Mouse (Mus musculus) liver, postnatal 0 days (tissue): ENCODE results near the gene Gm45140. TPM values are rescaled to one million over a fixed set of nuclear protein-coding genes. Genes with fewer than 3 reads are reported as not detected.

ENCODE experiments used
- ATAC-seq: fragments of 200-750 bp; cut with Nextera tagmentation; 2 replicates; pipeline ENCODE4 v1.8.0; 2017; ENCODE audit warnings: mild to moderate bottlenecking, moderate library complexity
- DNase-seq: peaks from one replicate; pipeline ENCODE4 v3.0.0-alpha.2; 2016
- H3K27ac ChIP-seq: fragments of 300-500 bp; sonication (generic); 2 replicates; pipeline ENCODE4 v1.5.1; 2014; ENCODE audit warnings: antibody characterized with exemption, moderate library complexity, mild to moderate bottlenecking, low read depth
- H3K27me3 ChIP-seq: fragments of 300-500 bp; sonication (generic); 2 replicates; pipeline ENCODE4 v1.6.1; 2014; ENCODE audit warnings: low read length, control low read depth, mixed read lengths; ENCODE audit not compliant: insufficient read depth
- H3K36me3 ChIP-seq: fragments of 300-500 bp; sonication (generic); replicated peaks from 2 replicates; pipeline ENCODE4 v1.6.1; 2014; ENCODE audit warnings: mild to moderate bottlenecking, control low read depth, low read length, moderate library complexity, mixed read lengths; ENCODE audit not compliant: insufficient read depth
- H3K4me1 ChIP-seq: fragments of 300-500 bp; sonication (generic); 2 replicates; pipeline ENCODE4 v1.6.1; 2014; ENCODE audit warnings: antibody characterized with exemption, mild to moderate bottlenecking, control low read depth; ENCODE audit not compliant: insufficient read depth
- H3K4me2 ChIP-seq: fragments of 300-500 bp; sonication (generic); 2 replicates; pipeline ENCODE4 v1.6.1; 2014; ENCODE audit warnings: low read depth, mild to moderate bottlenecking, low read length, moderate library complexity, mixed read lengths
- H3K4me3 ChIP-seq: fragments of 300-500 bp; sonication (generic); 2 replicates; pipeline ENCODE4 v1.5.1; 2014; ENCODE audit warnings: low read depth, low read length
- H3K9ac ChIP-seq: fragments of 300-500 bp; sonication (generic); replicated peaks from 2 replicates; pipeline ENCODE4 v1.6.1; 2014; ENCODE audit warnings: mild to moderate bottlenecking, moderate library complexity
- H3K9me3 ChIP-seq: fragments of 300-500 bp; sonication (generic); 2 replicates; pipeline ENCODE4 v1.6.1; 2016; ENCODE audit warnings: mild to moderate bottlenecking, control low read depth, low read length, mixed read lengths
- CTCF ChIP-seq: sonication (generic); IDR thresholded peaks from 2 replicates; pipeline ENCODE4 v1.5.1; 2016; ENCODE audit warnings: antibody characterized with exemption, low read depth
- EP300 ChIP-seq: IDR thresholded peaks from 2 replicates; pipeline ENCODE4 v1.6.1; 2016; ENCODE audit warnings: antibody characterized with exemption, low read depth, mild to moderate bottlenecking
- WGBS: fragments of 180-500 bp; shearing (Covaris S2); extraction: QIAGEN DNeasy Blood & Tissue Kit; methylation state at CpG from one replicate; pipeline ENCODE4 v1.1.7; 2014; ENCODE audit not compliant: insufficient replicate concordance; 5-methylcytosine and 5-hydroxymethylcytosine counted together
- polyA plus RNA-seq: library from polyadenylated mRNA; unstranded; fragments of >200 nt; fragmentation: Nextera tagmentation; extraction: Ambion mirVana; gene quantifications from 2 replicates; pipeline ENCODE4 v1.2.1, GENCODE M21; 2015

The Gm45140 gene
- polyA plus RNA-seq, 1 experiment from 2014 or later = 2.8 TPM

- DNase-seq = no peak
- no peak overlapping the region for H3K4me3 ChIP-seq
- peaks cover 13% of the 10 kb centered on the region for H3K4me1 ChIP-seq
- H3K4me2 ChIP-seq = no peak overlapping the region
- H3K27ac ChIP-seq = peak overlapping the region; percentile 82
- no peaks in the 10 kb centered on the region for H3K27me3 ChIP-seq
- 38% methylated on average over 3 of the region's 3 CpGs for WGBS
- H3K9me3 ChIP-seq = no peaks in the 10 kb centered on the region
- peak; percentile 41 for ATAC-seq
- no peak for TF ChIP-seq CTCF
- no peak for TF ChIP-seq EP300
- H3K36me3 ChIP-seq = no peaks in the 10 kb centered on the region
- 0 out of 2 replicates have a peak overlapping the region, but pooled peaks have one; percentile 7 for H3K9ac ChIP-seq
Observed at GRCm38 (mm10) chr6:87759850-87760249, 75.7 kb downstream of the Gm45140 start.

DNA sequence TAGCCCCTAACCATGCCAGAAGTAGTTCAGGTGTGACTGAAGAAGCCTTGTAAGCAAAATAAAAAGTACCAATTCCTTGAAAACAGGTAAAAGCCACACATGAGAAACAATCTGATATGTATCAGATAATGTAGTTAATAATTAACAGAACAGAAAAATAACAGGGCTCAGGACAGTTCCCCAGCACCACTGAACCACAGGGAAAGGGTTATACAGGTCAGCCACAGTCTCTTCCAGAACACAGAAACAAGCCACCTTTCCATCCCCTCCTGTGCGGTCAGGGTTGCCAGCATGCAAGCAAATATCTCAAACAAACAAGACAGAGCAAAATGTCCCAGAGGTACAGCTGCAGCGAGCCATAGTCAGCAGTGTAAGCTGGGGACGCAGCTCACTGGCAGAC is 76.2 kb downstream of the Gm45140 start:
- Histone ChIP-seq H3K27me3 (no peaks in the 10 kb centered on the region), H3K36me3 (no peaks in the 10 kb centered on the region), H3K4me2 (peak overlapping the region; percentile 55), H3K27ac (peak overlapping the region; percentile 82), H3K9ac (no peak overlapping the region; the same call in 1 of the 2 replicates), H3K4me1 (peaks cover 13% of the 10 kb centered on the region), H3K9me3 (no peaks in the 10 kb centered on the region), H3K4me3 (peak overlapping the region; percentile 24)
- ATAC-seq = peak; percentile 85
- WGBS = 61% methylated on average over 3 of the region's 3 CpGs
- no peak for TF ChIP-seq CTCF
- TF ChIP-seq EP300 = no peak
- no peak for DNase-seq

- DNase-seq (no peak), ATAC-seq (no peak)
- H3K4me3 ChIP-seq = no peak overlapping the region
- H3K9me3 ChIP-seq = no peaks in the 10 kb centered on the region
- H3K9ac ChIP-seq = no peak overlapping the region
- no peak overlapping the region for H3K27ac ChIP-seq
- 88% methylated on average over 8 of the region's 8 CpGs for WGBS
- TF ChIP-seq CTCF = no peak
- TF ChIP-seq EP300 = no peak
- H3K36me3 ChIP-seq = no peaks in the 10 kb centered on the region
- H3K27me3 ChIP-seq = no peaks in the 10 kb centered on the region
- H3K4me1 ChIP-seq = peaks cover 13% of the 10 kb centered on the region
- no peak overlapping the region for H3K4me2 ChIP-seq
Observed at GRCm38 (mm10) chr6:87756896-87757295, 78.7 kb downstream of the Gm45140 start.

DNA sequence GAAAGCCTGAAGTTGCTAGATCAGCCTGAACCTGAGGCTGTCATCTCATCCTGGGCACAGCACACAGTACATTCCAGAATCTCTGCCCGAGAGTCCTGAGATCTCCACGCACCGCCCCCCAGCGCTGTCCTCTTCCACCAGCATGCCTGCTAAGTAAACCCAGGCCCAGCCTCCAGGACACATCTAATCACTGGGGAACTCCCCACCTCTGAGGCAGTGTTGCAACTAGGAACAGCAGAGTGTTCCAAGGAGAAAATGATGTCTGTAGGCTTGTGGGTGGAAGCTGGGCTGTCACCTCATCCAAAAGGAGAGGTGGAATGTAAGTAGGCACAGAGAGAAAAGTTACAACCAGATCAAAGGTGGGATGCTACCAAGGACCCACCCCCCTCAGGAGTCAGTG is 80.4 kb downstream of the Gm45140 start:
- Histone ChIP-seq H3K27me3 (no peaks in the 10 kb centered on the region), H3K4me2 (no peak overlapping the region), H3K36me3 (no peaks in the 10 kb centered on the region), H3K9ac (no peak overlapping the region), H3K27ac (no peak overlapping the region; the same call in 1 of the 2 replicates), H3K4me1 (peaks cover 9% of the 10 kb centered on the region), H3K4me3 (no peak overlapping the region), H3K9me3 (no peaks in the 10 kb centered on the region)
- no peak for DNase-seq
- no peak for TF ChIP-seq CTCF
- TF ChIP-seq EP300 = no peak
- ATAC-seq = no peak
- 73% methylated on average over 4 of the region's 4 CpGs for WGBS

DNA sequence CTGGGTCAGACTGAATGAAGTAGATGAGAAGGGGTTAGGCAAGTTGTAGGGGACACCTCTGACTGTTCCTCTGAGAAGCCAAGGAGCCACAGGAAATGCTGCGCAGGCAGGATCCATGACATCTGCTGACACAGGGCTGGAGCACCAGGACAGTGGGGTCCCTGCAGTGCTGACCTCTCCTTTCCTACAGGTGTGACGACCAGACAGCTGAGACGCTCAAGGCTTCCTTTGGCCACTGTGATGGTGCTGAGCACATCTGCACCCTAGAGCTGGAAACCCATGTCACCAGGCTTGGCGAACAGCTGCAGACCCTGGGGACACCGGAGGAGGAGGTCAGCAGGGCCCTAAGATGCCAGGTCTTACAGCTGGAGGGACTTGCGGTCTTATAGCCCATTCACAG is 84.0 kb downstream of the Gm45140 start:
- no peak for ATAC-seq
- H3K4me2 ChIP-seq = no peak overlapping the region
- WGBS = 83% methylated on average over 6 of the region's 6 CpGs

DNA sequence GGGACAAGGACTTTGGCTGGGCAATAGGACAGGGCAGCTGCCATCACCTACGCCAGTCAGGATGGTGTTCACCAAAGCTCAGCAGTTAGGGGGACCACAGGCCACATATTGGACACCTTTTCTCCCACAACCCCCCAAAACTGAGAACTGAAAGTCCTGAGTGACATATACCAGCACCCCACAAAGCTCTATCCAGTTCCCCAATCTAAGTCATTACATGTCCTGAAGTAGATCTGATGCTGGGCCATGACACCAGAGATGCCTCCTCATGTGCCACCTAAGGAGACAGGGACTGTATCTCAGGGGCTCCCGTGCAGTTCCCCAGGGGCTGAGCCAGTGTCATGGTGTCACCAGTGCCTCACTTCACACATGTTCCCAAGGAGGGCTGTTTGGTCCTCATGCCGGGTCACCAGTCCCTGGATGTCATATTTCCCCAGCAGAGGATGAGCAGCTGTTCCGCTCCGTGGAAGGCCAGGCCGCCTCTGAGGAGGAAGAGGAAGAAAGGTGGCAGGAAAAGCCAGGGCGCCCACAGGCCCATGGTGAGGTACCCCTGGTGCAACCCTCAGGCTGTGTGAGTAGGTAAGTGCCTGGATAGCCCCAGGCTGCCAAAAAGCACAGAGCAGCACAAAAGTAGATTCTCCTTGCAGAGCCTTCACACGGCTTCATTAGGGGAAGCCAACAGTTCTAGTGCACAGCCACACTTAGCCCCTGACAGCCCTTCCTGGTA is 85.2 kb downstream of the Gm45140 start:
- DNase-seq (no peak), ATAC-seq (no peak)
- WGBS = 66% methylated on average over 8 of the region's 8 CpGs
- Histone ChIP-seq H3K9me3 (no peaks in the 10 kb centered on the region), H3K27me3 (no peaks in the 10 kb centered on the region), H3K4me1 (peaks cover 31% of the 10 kb centered on the region), H3K36me3 (no peaks in the 10 kb centered on the region), H3K4me2 (no peak overlapping the region), H3K4me3 (no peak overlapping the region), H3K27ac (no peak overlapping the region), H3K9ac (no peak overlapping the region)
- TF ChIP-seq EP300 = no peak
- TF ChIP-seq CTCF = no peak

More for the DNA sequence above, 84.0 kb downstream of the Gm45140 start:
- no peaks in the 10 kb centered on the region for H3K36me3 ChIP-seq
- peaks cover 20% of the 10 kb centered on the region for H3K4me1 ChIP-seq
- no peak for DNase-seq
- TF ChIP-seq EP300 (no peak), CTCF (no peak)
- H3K9me3 ChIP-seq = no peaks in the 10 kb centered on the region
- no peak overlapping the region for H3K9ac ChIP-seq
- no peak overlapping the region for H3K27ac ChIP-seq
- no peaks in the 10 kb centered on the region for H3K27me3 ChIP-seq
- no peak overlapping the region for H3K4me3 ChIP-seq
